Mouse (Mus musculus): ENCODE data around the gene Gm10184. TPM values are rescaled to one million over a fixed set of nuclear protein-coding genes. Genes with fewer than 3 reads are reported as not detected.
"Not testable (repeated sequence)": the region's sequence is repeated elsewhere in the genome, so short reads cannot be mapped to it uniquely, and the experiment has no call there.

Gm10184 gene
- total RNA-seq (2021), result 1 to 10 TPM; 6.3 to 8.6 TPM
- long read RNA-seq, experiment 1, result 0 reads
- long read RNA-seq, experiment 2, result 0 reads

GRCm38 (mm10) chr17:89910349-89910748, at the start of gene Gm10184:
TSS of gene Gm10184 (minus strand) at chr17:89910449.
- no peak for DNase-seq

- DNase-seq, result no peak
Observed at GRCm38 (mm10) chr17:89933950-89934349, 23.7 kb upstream of the Gm10184 start.

- no peak for DNase-seq
Observed at GRCm38 (mm10) chr17:89907686-89908085, 2.6 kb downstream of the Gm10184 start.

- DNase-seq, result not testable (repeated sequence)
Observed at GRCm38 (mm10) chr17:89904701-89905100, 5.5 kb downstream of the Gm10184 start.

GRCm38 (mm10) chr17:89902767-89903166, 7.5 kb downstream of the Gm10184 start:
- DNase-seq, result no peak

- DNase-seq, result no peak
Observed at GRCm38 (mm10) chr17:89900610-89901009, 9.6 kb downstream of the Gm10184 start.

GRCm38 (mm10) chr17:89899813-89900212, 10.4 kb downstream of the Gm10184 start:
- no peak for DNase-seq

GRCm38 (mm10) chr17:89864996-89865395, 45.3 kb downstream of the Gm10184 start:
- no peak for DNase-seq
